Mouse (Mus musculus) heart, postnatal 0 days (tissue): ENCODE measurements around the gene Gm20518. TPM values are rescaled to one million over a fixed set of nuclear protein-coding genes. Genes with fewer than 3 reads are reported as not detected.
A peak's percentile ranks its signal among the peaks of the same experiment; 100 is the strongest.

ENCODE experiments used
- ATAC-seq: fragments of 200-750 bp; cut with Nextera tagmentation; 2 replicates; pipeline ENCODE4 v1.8.0; 2017; ENCODE audit warnings: low read depth, moderate number of reproducible peaks, moderate library complexity; ENCODE audit not compliant: insufficient read depth
- DNase-seq: peaks from one replicate; pipeline ENCODE4 v3.0.0-alpha.2; 2016; ENCODE audit warnings: low spot score
- H3K27ac ChIP-seq: fragments of 300-500 bp; sonication (generic); 2 replicates; pipeline ENCODE4 v1.5.1; 2014; ENCODE audit warnings: low read depth, mild to moderate bottlenecking
- H3K27me3 ChIP-seq: fragments of 300-500 bp; sonication (generic); 2 replicates; pipeline ENCODE4 v1.6.1; 2014; ENCODE audit warnings: low read length, mixed read lengths; ENCODE audit not compliant: control insufficient read depth, insufficient read depth
- H3K36me3 ChIP-seq: fragments of 300-500 bp; sonication (generic); replicated peaks from 2 replicates; pipeline ENCODE4 v1.6.1; 2014; ENCODE audit warnings: low read length, mixed read lengths; ENCODE audit not compliant: control insufficient read depth, insufficient read depth
- H3K4me1 ChIP-seq: fragments of 300-500 bp; sonication (generic); 2 replicates; pipeline ENCODE4 v1.6.1; 2014; ENCODE audit warnings: antibody characterized with exemption; ENCODE audit not compliant: control insufficient read depth, insufficient read depth
- H3K4me2 ChIP-seq: fragments of 300-500 bp; sonication (generic); 2 replicates; pipeline ENCODE4 v1.6.1; 2014; ENCODE audit warnings: low read depth, mild to moderate bottlenecking, low read length, moderate library complexity
- H3K4me3 ChIP-seq: fragments of 300-500 bp; sonication (generic); 2 replicates; pipeline ENCODE4 v1.5.1; 2014; ENCODE audit warnings: low read depth, low read length
- H3K9ac ChIP-seq: fragments of 300-500 bp; sonication (generic); replicated peaks from 2 replicates; pipeline ENCODE4 v1.6.1; 2014; ENCODE audit warnings: low read depth, low read length, mixed read lengths
- H3K9me3 ChIP-seq: fragments of 300-500 bp; sonication (generic); replicated peaks from 2 replicates; pipeline ENCODE4 v1.6.1; 2016; ENCODE audit warnings: low read length; ENCODE audit not compliant: control insufficient read depth
- CTCF ChIP-seq: IDR thresholded peaks from 2 replicates; pipeline ENCODE4 v1.5.1; 2016; ENCODE audit warnings: antibody characterized with exemption, control low read depth, low read depth
- EP300 ChIP-seq: IDR thresholded peaks from 2 replicates; pipeline ENCODE4 v1.6.1; 2016; ENCODE audit warnings: antibody characterized with exemption, low read depth
- WGBS: fragments of 180-500 bp; shearing (Covaris S2); extraction: QIAGEN DNeasy Blood & Tissue Kit; methylation state at CpG from one replicate; pipeline ENCODE4 v1.1.7; 2014; 5-methylcytosine and 5-hydroxymethylcytosine counted together
- polyA plus RNA-seq: library from polyadenylated mRNA; unstranded; fragments of >200 nt; fragmentation: Nextera tagmentation; extraction: Ambion mirVana; gene quantifications from 2 replicates; pipeline ENCODE4 v1.2.1, GENCODE M21; 2015
- total RNA-seq: library from RNA; depleted of rRNA; stranded (reverse); fragments of >200 nt; gene quantifications from 2 replicates; pipeline ENCODE4 v1.2.3, GENCODE M21; 2014; ENCODE audit warnings: low replicate concordance

Gene Gm20518
- total and polyA plus RNA-seq, 2 experiments from 2014 or later, result 0.05 TPM; not detected in 1

GRCm38 (mm10) chr16:17828229-17828628, 63.2 kb downstream of the Gm20518 start:
- no peak overlapping the region for H3K4me2 ChIP-seq
- H3K27me3 ChIP-seq, result peaks cover 34% of the 10 kb centered on the region
- no peak for ATAC-seq

DNA sequence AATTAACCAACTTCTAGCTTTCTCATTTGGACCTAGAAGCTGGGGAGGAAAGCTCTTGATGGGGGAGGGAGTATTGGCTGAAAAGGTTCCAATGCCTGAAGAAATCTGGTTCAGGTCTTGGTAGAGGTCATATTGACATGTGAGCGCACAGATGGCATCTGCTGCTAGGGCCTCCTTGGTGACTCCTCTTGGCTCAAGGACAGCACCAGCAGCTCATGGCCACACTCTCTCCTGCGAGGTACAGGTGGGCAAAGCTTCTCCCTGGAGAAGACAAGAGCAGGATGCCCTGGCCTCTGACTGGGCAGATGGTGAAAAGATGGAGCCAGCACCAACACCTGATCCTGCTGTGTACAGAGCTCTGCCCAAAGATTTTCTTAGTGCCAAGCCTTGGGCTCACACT, 65.0 kb downstream of the Gm20518 start:
- ATAC-seq (no peak), DNase-seq (no peak)
- Histone ChIP-seq H3K4me2 (no peak overlapping the region), H3K27ac (no peak overlapping the region), H3K9me3 (no peaks in the 10 kb centered on the region), H3K27me3 (peaks cover 16% of the 10 kb centered on the region), H3K4me3 (no peak overlapping the region), H3K4me1 (no peaks in the 10 kb centered on the region), H3K36me3 (no peaks in the 10 kb centered on the region), H3K9ac (no peak overlapping the region)
- WGBS, result 69% methylated on average over 2 of the region's 2 CpGs
- TF ChIP-seq EP300, result no peak
- no peak for TF ChIP-seq CTCF

More at GRCm38 (mm10) chr16:17828229-17828628, 63.2 kb downstream of the Gm20518 start:
- TF ChIP-seq CTCF (no peak), EP300 (no peak)
- Histone ChIP-seq H3K27ac (no peak overlapping the region), H3K9ac (no peak overlapping the region), H3K4me3 (no peak overlapping the region), H3K4me1 (peaks cover 2% of the 10 kb centered on the region; the same call in 1 of the 2 replicates), H3K9me3 (no peaks in the 10 kb centered on the region), H3K36me3 (no peaks in the 10 kb centered on the region)
- WGBS, result 71% methylated on average over 2 of the region's 2 CpGs
- no peak for DNase-seq

GRCm38 (mm10) chr16:17816528-17816927, 74.9 kb downstream of the Gm20518 start:
- Histone ChIP-seq H3K4me1 (peaks cover 7% of the 10 kb centered on the region; the same call in 1 of the 2 replicates), H3K36me3 (no peaks in the 10 kb centered on the region), H3K27ac (no peak overlapping the region), H3K4me3 (no peak overlapping the region), H3K9me3 (no peaks in the 10 kb centered on the region), H3K27me3 (0 out of 2 replicates have a peak, but pooled peaks cover 10% of the 10 kb centered on the region), H3K4me2 (no peak overlapping the region), H3K9ac (no peak overlapping the region)
- DNase-seq, result no peak
- WGBS, result 76% methylated on average over 8 of the region's 8 CpGs
- no peak for TF ChIP-seq CTCF
- ATAC-seq, result no peak

- Histone ChIP-seq H3K27me3 (0 out of 2 replicates have a peak, but pooled peaks cover 10% of the 10 kb centered on the region), H3K36me3 (no peaks in the 10 kb centered on the region), H3K4me1 (peaks cover 7% of the 10 kb centered on the region; the same call in 1 of the 2 replicates), H3K27ac (no peak overlapping the region), H3K4me2 (peak overlapping the region; percentile 73), H3K9me3 (no peaks in the 10 kb centered on the region), H3K9ac (no peak overlapping the region), H3K4me3 (peak overlapping the region; percentile 46)
- 3% methylated on average over 60 of the region's 63 CpGs for WGBS
- TF ChIP-seq EP300 (no peak), CTCF (peak; percentile 79)
- ATAC-seq (peak; percentile 68), DNase-seq (no peak)
Observed at GRCm38 (mm10) chr16:17815411-17816402, 75.8 kb downstream of the Gm20518 start.

DNA sequence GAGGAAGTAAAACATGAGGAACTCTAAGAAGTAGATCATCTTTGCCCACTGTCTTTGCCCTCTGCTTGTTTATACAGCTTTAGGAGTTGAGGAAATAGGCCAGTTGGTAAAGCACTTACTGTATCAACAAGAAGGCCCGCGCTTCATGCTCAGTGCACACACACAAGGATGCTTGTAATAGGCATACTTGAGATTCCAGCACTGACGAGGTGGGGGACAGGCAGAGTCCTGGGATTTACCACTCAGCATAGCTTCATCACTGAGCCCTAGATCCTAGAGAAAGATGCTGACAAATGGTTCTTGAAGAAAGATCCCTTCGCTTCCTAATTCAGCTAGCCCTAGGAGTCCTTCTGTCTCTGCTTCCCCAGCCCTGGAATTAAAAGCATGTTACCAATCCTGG, 78.3 kb downstream of the Gm20518 start:
- peaks cover 7% of the 10 kb centered on the region; the same call in 1 of the 2 replicates for H3K4me1 ChIP-seq
- 42% methylated on average over 4 of the region's 4 CpGs for WGBS
- ATAC-seq (no peak), DNase-seq (no peak)
- TF ChIP-seq CTCF (no peak), EP300 (no peak)
- H3K27me3 ChIP-seq, result peaks cover 14% of the 10 kb centered on the region; the same call in 1 of the 2 replicates
- H3K9ac ChIP-seq, result no peak overlapping the region
- H3K9me3 ChIP-seq, result no peaks in the 10 kb centered on the region
- no peak overlapping the region for H3K4me3 ChIP-seq
- H3K36me3 ChIP-seq, result no peaks in the 10 kb centered on the region
- no peak overlapping the region for H3K27ac ChIP-seq
- H3K4me2 ChIP-seq, result no peak overlapping the region
